Mouse (Mus musculus) liver, adult 10 weeks (tissue): ENCODE data around the gene Gadd45a. TPM values are rescaled to one million over a fixed set of nuclear protein-coding genes. Genes with fewer than 3 reads are reported as not detected.

Source experiments
- polyA plus RNA-seq: library from polyadenylated mRNA; stranded (reverse); fragments of 350-450 nt; fragmentation: Illumina TruSeq; extraction: RNeasy Lipid Tissue Mini Kit (QIAGEN cat#74804); gene quantifications from one replicate; pipeline ENCODE4 v1.2.3, GENCODE M21; 2014; ENCODE audit warnings: low read depth, low replicate concordance

Gene Gadd45a
- polyA plus RNA-seq = 12.5 TPM

GRCm38 (mm10) chr6:67036837-67037628 is at the start of gene Gadd45a:
TSS of gene Gadd45a (minus strand) at chr6:67037457.

Other genes with a start within 250 kb of the Gadd45a start
- not detected for gene Vmn1r39, start 226.8 kb downstream of the Gadd45a start, polyA plus RNA-seq
- 65.3 TPM for gene Gng12, start 141.1 kb downstream of the Gadd45a start, polyA plus RNA-seq
- gene Serbp1, start 200.7 kb upstream of the Gadd45a start, polyA plus RNA-seq = 369 TPM